Mouse (Mus musculus): ENCODE data around the gene Gpr152. TPM values are rescaled to one million over a fixed set of nuclear protein-coding genes. Genes with fewer than 3 reads are reported as not detected.
"Not testable (repeated sequence)": the region's sequence is repeated elsewhere in the genome, so short reads cannot be mapped to it uniquely, and the experiment has no call there.

Gpr152 gene
- polyA plus RNA-seq, 1 experiment from 2014 or later = not detected

DNA sequence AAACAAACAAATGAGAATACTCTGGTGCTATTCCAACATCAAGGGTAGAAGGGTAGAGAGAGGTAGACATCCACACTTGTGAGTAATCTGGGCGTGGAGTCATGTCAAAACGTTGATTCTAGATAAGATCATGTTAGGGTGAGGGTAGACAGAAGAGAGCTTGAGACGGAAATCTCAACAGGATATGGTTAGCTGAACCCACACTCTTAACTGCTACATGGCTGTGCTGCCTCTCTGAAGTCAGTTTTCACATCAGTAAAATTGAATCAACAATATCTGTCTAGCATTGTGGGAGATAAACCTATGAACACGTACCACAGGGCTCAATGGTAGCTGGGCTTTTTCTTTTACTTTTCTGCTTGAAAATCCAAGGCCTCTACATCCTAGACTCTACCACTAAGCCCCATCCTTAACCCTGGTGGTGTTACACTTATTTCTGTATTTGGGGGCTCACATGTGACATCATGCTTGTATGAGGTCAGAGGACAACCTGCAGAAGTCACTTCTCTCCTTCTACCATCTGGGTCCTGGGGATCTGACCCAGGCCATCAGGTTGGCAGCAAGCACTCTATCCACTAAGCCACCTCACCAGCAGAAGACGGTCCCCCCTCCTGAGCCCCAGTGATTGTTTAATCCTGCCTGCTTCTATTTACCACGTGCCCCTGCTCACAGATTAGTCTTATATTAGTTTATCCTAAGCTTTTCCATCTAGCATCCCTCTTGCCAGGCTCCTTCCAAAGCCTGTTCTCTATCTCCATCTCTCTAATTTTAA is 19.7 kb upstream of the Gpr152 start:
- in situ Hi-C loops (cut with MboI; ENCODE audit: low pct_unique_long_range_greater_than_20kb) = loop anchor here (5.0 kb wide), 1 partner anchor 82 kb away; the partner anchor contains the start of gene Rad9a
- ATAC-seq (no peak), DNase-seq (ENCODE audit: low read depth, low spot score) (no peak)
- ChIA-PET POLR2A (interaction anchor here (1.0 to 1.2 kb wide), 2 partner anchors 14 to 50 kb away, joined by 3 read pairs; no protein-coding TSS in a partner anchor), CTCF (interaction anchor here (1.3 to 2.4 kb wide), 3 partner anchors 20 to 108 kb away, joined by 4 to 11 read pairs (median 7); partner anchors contain the start of gene Pitpnm1)
- no peaks in the 10 kb centered on the region for H3K27me3 ChIP-seq
- TF ChIP-seq CTCF (IDR thresholded peaks at IDR 0.05) = no peak

- DNase-seq (ENCODE audit: low read depth, low spot score) (no peak), ATAC-seq (no peak)
- ChIA-PET POLR2A (interaction anchor here (0.8 to 1.2 kb wide), 6 partner anchors 14 to 96 kb away, joined by 3 to 5 read pairs (median 4); partner anchors contain the start of gene Pitpnm1), CTCF (interaction anchor here (1.1 to 2.4 kb wide), 4 partner anchors 9 to 108 kb away, joined by 4 to 11 read pairs (median 6); partner anchors contain the start of gene Pitpnm1)
- no peak for TF ChIP-seq CTCF (IDR thresholded peaks at IDR 0.05)
- no peaks in the 10 kb centered on the region for H3K27me3 ChIP-seq
- in situ Hi-C loops (cut with MboI; ENCODE audit: low pct_unique_long_range_greater_than_20kb) = loop anchor here (5.0 kb wide), 1 partner anchor 82 kb away; the partner anchor contains the start of gene Rad9a
Measured at GRCm38 (mm10) chr19:4120496-4120895, 19.1 kb upstream of the Gpr152 start.

DNA sequence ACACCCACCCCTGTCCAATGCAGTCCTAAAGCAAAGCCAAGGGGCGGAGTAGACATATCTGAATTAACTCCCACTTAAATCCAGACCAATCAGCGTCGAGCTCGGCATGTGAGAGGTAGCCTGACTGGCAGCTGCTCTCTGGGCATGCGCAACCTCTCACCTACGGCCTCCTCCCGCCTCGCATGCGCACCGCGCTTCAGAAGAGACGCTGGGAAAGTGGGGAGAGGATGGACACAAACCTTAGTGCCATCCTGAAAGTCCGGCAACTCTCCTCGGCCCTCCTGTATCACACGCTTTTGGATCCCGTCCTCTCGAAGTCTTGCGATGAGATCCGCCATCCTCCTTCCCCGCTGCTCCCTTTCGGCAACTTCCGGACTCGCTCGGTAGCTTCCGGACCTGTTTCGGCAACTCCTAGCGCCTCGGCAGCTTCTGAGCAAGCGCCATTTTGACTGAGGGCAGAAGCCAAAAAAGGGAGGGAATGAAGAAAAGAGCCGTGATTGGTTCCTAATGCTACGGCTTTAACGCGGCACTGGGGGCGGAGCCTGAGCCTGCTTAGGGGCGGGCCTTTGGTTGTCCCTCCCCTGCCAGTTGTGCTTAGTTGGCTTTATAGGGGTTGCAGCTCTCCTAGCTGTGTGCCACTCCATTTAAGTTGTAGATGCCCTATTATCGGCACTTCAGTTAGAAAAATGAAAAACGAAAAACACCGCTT is 18.3 kb upstream of the Gpr152 start:
- ChIA-PET CTCF (interaction anchor here (0.8 to 2.4 kb wide), 5 partner anchors 8 to 107 kb away, joined by 3 to 11 read pairs (median 4); partner anchors contain the start of gene Pitpnm1), POLR2A (interaction anchor here (0.8 to 1.2 kb wide), 6 partner anchors 13 to 95 kb away, joined by 3 to 5 read pairs (median 4); partner anchors contain the start of gene Pitpnm1)
- H3K27me3 ChIP-seq = no peaks in the 10 kb centered on the region
- ATAC-seq (peak; percentile 82), DNase-seq (ENCODE audit: low read depth, low spot score) (peak; percentile 90)
- in situ Hi-C loops (cut with MboI; ENCODE audit: low pct_unique_long_range_greater_than_20kb) = loop anchor here (5.0 kb wide), 1 partner anchor 81 kb away; the partner anchor contains the start of gene Rad9a
- TF ChIP-seq CTCF (IDR thresholded peaks at IDR 0.05) = no peak

DNA sequence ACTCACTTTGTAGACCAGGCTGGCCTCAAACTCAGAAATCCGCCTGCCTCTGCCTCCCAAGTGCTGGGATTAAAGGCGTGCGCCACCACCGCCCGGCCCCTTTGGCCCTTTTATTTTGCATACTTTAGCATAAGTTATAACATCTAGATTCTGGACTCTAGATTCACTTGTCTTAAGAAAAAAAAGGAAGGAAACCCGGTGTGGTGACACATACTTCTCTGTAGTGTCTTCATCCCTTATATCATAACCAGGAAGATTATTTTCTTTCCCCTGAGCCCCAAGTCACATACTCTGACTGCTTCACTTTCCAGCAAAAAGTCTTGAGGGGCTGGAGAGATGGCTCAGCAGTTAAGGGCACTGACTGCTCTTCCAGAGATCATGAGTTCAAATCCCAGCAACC is 17.7 kb upstream of the Gpr152 start:
- CTCF ChIA-PET = interaction anchor here (0.8 to 2.4 kb wide), 3 partner anchors 22 to 80 kb away, joined by 3 to 11 read pairs (median 4); partner anchors contain the start of gene Pitpnm1
- POLR2A ChIA-PET; DNase-seq (ENCODE audit: low read depth, low spot score); H3K27me3 ChIP-seq; ATAC-seq: not testable (repeated sequence)
- in situ Hi-C loops (cut with MboI; ENCODE audit: low pct_unique_long_range_greater_than_20kb) = loop anchor here (5.0 kb wide), 1 partner anchor 80 kb away; the partner anchor contains the start of gene Rad9a

DNA sequence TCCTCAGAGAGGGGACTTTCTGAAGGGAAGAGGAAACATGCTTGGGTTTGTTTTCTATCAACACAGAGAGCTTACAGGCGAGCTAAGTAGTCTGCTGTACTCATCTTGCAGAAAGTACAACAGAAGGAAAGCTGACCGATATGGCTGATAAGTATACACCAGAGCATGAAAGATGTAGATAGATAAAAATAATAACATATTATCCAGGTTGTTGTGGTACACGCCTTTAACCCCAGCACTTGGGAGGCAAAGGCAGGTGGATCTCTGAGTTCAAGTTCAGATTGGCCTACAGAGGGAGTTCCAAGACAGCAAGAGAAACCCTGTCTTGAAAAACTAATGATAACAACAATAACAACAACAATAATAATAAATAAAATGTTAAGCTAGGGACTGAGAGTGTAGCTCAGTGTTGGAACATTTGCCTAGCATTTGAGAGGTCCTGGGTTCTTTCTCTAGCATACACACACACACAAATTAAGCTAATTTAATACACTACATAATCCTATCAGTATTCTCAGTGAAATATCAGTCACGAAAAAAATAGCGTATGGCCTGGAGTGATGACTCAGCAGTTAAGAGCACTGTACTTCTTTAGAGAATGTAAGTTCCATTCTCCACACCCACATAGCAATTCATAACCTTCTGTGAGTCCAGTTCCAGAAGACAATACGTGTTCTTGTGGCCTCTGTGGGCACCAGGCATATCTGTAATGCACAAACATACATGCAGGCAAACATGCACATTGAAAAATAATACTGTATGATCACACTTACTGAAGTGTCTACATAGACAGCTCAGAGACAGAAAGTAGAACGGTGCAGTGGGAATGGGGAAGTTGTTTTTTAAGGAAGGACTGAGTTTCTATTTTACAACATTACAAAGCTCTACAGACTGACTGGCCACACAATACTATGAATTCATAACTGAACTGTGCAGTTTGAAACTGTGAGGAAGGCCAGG is 16.9 kb upstream of the Gpr152 start:
- no peak for ATAC-seq
- no peak for TF ChIP-seq CTCF (IDR thresholded peaks at IDR 0.05)
- DNase-seq (ENCODE audit: low read depth, low spot score) = no peak
- POLR2A ChIA-PET = no interaction called here
- CTCF ChIA-PET = interaction anchor here (1.1 to 2.4 kb wide), 3 partner anchors 23 to 105 kb away, joined by 4 to 11 read pairs (median 6); partner anchors contain the start of gene Pitpnm1
- in situ Hi-C loops (cut with MboI; ENCODE audit: low pct_unique_long_range_greater_than_20kb) = loop anchor here (5.0 kb wide), 1 partner anchor 80 kb away; the partner anchor contains the start of gene Rad9a
- no peaks in the 10 kb centered on the region for H3K27me3 ChIP-seq

GRCm38 (mm10) chr19:4124432-4124831 is 15.2 kb upstream of the Gpr152 start:
- in situ Hi-C loops (cut with MboI; ENCODE audit: low pct_unique_long_range_greater_than_20kb) = loop anchor here (5.0 kb wide), 1 partner anchor 78 kb away; the partner anchor contains the start of gene Rad9a
- CTCF ChIA-PET = interaction anchor here (1.0 to 2.4 kb wide), 10 partner anchors 8 to 104 kb away, joined by 3 to 9 read pairs (median 6); partner anchors contain the start of genes Cabp4, Pitpnm1 and Rad9a
- no peak for DNase-seq (ENCODE audit: low read depth, low spot score)

DNA sequence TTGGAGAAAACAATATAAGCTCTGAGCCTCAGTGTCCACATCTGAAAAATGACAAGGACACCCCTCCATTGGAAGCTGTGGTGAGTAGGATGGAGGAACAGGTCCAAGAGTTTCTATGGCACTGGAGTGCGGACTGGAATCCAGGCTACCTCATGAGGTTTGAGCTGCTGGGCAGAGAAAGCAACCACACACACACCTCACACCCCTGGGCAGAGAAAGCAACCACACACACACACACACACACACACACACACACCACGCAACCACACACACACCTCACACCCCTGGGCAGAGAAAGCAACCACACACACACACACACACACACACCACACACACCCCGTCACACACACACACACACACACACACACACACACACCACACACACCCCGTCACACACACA is 14.3 kb upstream of the Gpr152 start:
- ChIA-PET CTCF (interaction anchor here (0.8 to 2.4 kb wide), 11 partner anchors 9 to 103 kb away, joined by 3 to 9 read pairs (median 5); partner anchors contain the start of genes Cabp4, Pitpnm1 and Rad9a), POLR2A (interaction anchor here (0.7 to 1.9 kb wide), 4 partner anchors 71 to 121 kb away, joined by 3 to 10 read pairs (median 5); no protein-coding TSS in a partner anchor)
- ATAC-seq; DNase-seq (ENCODE audit: low read depth, low spot score); in situ Hi-C loops (cut with MboI; ENCODE audit: low pct_unique_long_range_greater_than_20kb); H3K27me3 ChIP-seq: not testable (repeated sequence)

More at GRCm38 (mm10) chr19:4124432-4124831, 15.2 kb upstream of the Gpr152 start:
- no peak for TF ChIP-seq CTCF (IDR thresholded peaks at IDR 0.05)
- POLR2A ChIA-PET = interaction anchor here (0.8 to 1.7 kb wide), 2 partner anchors 104 to 122 kb away, joined by 3 to 4 read pairs; no protein-coding TSS in a partner anchor
- no peak for ATAC-seq
- H3K27me3 ChIP-seq = no peaks in the 10 kb centered on the region

GRCm38 (mm10) chr19:4125741-4126696 is 13.6 kb upstream of the Gpr152 start, which contains the start of gene Aip:
Gene Aip (minus strand): TSS chr19:4125858.
- DNase-seq (ENCODE audit: low read depth, low spot score) (no peak), ATAC-seq (peak; percentile 78)
- ChIA-PET CTCF (interaction anchor here (0.8 to 2.4 kb wide), 11 partner anchors 10 to 102 kb away, joined by 3 to 9 read pairs (median 5); partner anchors contain the start of genes Cabp4, Pitpnm1 and Rad9a), POLR2A (interaction anchor here (0.7 to 1.9 kb wide), 12 partner anchors 9 to 104 kb away, joined by 3 to 10 read pairs (median 3); partner anchors contain the start of genes Cdk2ap2, Pitpnm1 and Rad9a)
- TF ChIP-seq CTCF (IDR thresholded peaks at IDR 0.05) = no peak
- in situ Hi-C loops (cut with MboI; ENCODE audit: low pct_unique_long_range_greater_than_20kb) = no loop called here
- no peaks in the 10 kb centered on the region for H3K27me3 ChIP-seq

Measured in Patski (cell line).